Mouse (Mus musculus): ENCODE measurements around the gene Dbil5.
"Not testable (repeated sequence)": the region's sequence is repeated elsewhere in the genome, so short reads cannot be mapped to it uniquely, and the experiment has no call there.

The Dbil5 gene

GRCm38 (mm10) chr11:76217390-76217800 lies at the start of gene Dbil5, which contains the start of gene Gemin4:
Gene Dbil5 (plus strand): TSS chr11:76217608.
Gene Gemin4 (minus strand): TSS chr11:76217664.
- peak; percentile 97 to 98 for DNase-seq (ENCODE audit: low read depth in 2 of 2, low spot score in 2 of 2)

- no peak for DNase-seq (ENCODE audit: low read depth in 2 of 2, low spot score in 2 of 2)
These were observed 48.4 kb upstream of the Dbil5 start for GRCm38 (mm10) chr11:76168976-76169375.

- DNase-seq (ENCODE audit: low read depth in 2 of 2, low spot score in 2 of 2) = no peak
These were observed 47.2 kb upstream of the Dbil5 start for GRCm38 (mm10) chr11:76170207-76170606.

- DNase-seq (ENCODE audit: low read depth in 2 of 2, low spot score in 2 of 2) = no peak
These were observed 38.5 kb upstream of the Dbil5 start for GRCm38 (mm10) chr11:76178726-76179494.

- DNase-seq (ENCODE audit: low read depth in 2 of 2, low spot score in 2 of 2) = peak; percentile 68 to 75
These were observed 37.8 kb upstream of the Dbil5 start, which contains the start of the genes Vps53 and Fam57a for GRCm38 (mm10) chr11:76179495-76180145. Gene Vps53 (minus strand): TSS chr11:76179647. Gene Fam57a (plus strand): TSS chr11:76179671.

- no peak for DNase-seq (ENCODE audit: low read depth in 2 of 2, low spot score in 2 of 2)
These were observed 37.3 kb upstream of the Dbil5 start for GRCm38 (mm10) chr11:76180146-76180540.

- DNase-seq (ENCODE audit: low read depth in 2 of 2, low spot score in 2 of 2) = no peak
These were observed 33.7 kb upstream of the Dbil5 start for GRCm38 (mm10) chr11:76183745-76184144.

GRCm38 (mm10) chr11:76186908-76187307 lies 30.5 kb upstream of the Dbil5 start:
- no peak for DNase-seq (ENCODE audit: low read depth in 2 of 2, low spot score in 2 of 2)

GRCm38 (mm10) chr11:76196275-76196976 lies 21.0 kb upstream of the Dbil5 start:
- DNase-seq (ENCODE audit: low read depth in 2 of 2, low spot score in 2 of 2) = no peak

GRCm38 (mm10) chr11:76196977-76197469 lies 20.4 kb upstream of the Dbil5 start:
- no peak for DNase-seq (ENCODE audit: low read depth in 2 of 2, low spot score in 2 of 2)

- DNase-seq (ENCODE audit: low read depth in 2 of 2, low spot score in 2 of 2) = peak; percentile 10 to 28
These were observed 15.4 kb upstream of the Dbil5 start for GRCm38 (mm10) chr11:76201761-76202674.

GRCm38 (mm10) chr11:76206793-76207192 lies 10.6 kb upstream of the Dbil5 start:
- no peak for DNase-seq (ENCODE audit: low read depth in 2 of 2, low spot score in 2 of 2)

- DNase-seq (ENCODE audit: low read depth in 2 of 2, low spot score in 2 of 2) = no peak
These were observed 7.0 kb upstream of the Dbil5 start for GRCm38 (mm10) chr11:76210228-76210985.

GRCm38 (mm10) chr11:76211595-76211994 lies 5.8 kb upstream of the Dbil5 start:
- DNase-seq (ENCODE audit: low read depth in 2 of 2, low spot score in 2 of 2) = not testable (repeated sequence)

- DNase-seq (ENCODE audit: low read depth in 2 of 2, low spot score in 2 of 2) = no peak
These were observed 3.6 kb upstream of the Dbil5 start for GRCm38 (mm10) chr11:76213841-76214240.

- DNase-seq (ENCODE audit: low read depth in 2 of 2, low spot score in 2 of 2) = no peak
These were observed 2.4 kb upstream of the Dbil5 start for GRCm38 (mm10) chr11:76215011-76215410.

- DNase-seq (ENCODE audit: low read depth in 2 of 2, low spot score in 2 of 2) = no peak
These were observed 1.3 kb upstream of the Dbil5 start for GRCm38 (mm10) chr11:76216049-76216540.

GRCm38 (mm10) chr11:76216681-76217389 lies 573 bp upstream of the Dbil5 start:
- DNase-seq (ENCODE audit: low read depth in 2 of 2, low spot score in 2 of 2) = no peak

GRCm38 (mm10) chr11:76224631-76225030 lies 7.2 kb downstream of the Dbil5 start:
- no peak for DNase-seq (ENCODE audit: low read depth in 2 of 2, low spot score in 2 of 2)
